Mouse (Mus musculus): ENCODE measurements around the gene Arpp21. TPM values are rescaled to one million over a fixed set of nuclear protein-coding genes. Genes with fewer than 3 reads are reported as not detected.

The Arpp21 gene
- polyA plus RNA-seq, 1 experiment from 2014 or later, result 56.9 TPM

Small RNA genes lying within 50 kb of the gene (microRNA-seq; reads per million reads assigned to microRNA genes)
- 1,367 reads per million, percentile 81 among the genes with 10 or more reads in this experiment for gene Mir128-2
